Mouse (Mus musculus): Measurements from ENCODE around the gene Pelo. TPM values are rescaled to one million over a fixed set of nuclear protein-coding genes. Genes with fewer than 3 reads are reported as not detected.

Pelo gene
- 0.35 TPM for polyA plus RNA-seq (2014; fragmentation: Illumina TruSeq; extraction: RNeasy Lipid Tissue Mini Kit (QIAGEN cat#74804); ENCODE audit: low read depth, low replicate concordance)

DNA sequence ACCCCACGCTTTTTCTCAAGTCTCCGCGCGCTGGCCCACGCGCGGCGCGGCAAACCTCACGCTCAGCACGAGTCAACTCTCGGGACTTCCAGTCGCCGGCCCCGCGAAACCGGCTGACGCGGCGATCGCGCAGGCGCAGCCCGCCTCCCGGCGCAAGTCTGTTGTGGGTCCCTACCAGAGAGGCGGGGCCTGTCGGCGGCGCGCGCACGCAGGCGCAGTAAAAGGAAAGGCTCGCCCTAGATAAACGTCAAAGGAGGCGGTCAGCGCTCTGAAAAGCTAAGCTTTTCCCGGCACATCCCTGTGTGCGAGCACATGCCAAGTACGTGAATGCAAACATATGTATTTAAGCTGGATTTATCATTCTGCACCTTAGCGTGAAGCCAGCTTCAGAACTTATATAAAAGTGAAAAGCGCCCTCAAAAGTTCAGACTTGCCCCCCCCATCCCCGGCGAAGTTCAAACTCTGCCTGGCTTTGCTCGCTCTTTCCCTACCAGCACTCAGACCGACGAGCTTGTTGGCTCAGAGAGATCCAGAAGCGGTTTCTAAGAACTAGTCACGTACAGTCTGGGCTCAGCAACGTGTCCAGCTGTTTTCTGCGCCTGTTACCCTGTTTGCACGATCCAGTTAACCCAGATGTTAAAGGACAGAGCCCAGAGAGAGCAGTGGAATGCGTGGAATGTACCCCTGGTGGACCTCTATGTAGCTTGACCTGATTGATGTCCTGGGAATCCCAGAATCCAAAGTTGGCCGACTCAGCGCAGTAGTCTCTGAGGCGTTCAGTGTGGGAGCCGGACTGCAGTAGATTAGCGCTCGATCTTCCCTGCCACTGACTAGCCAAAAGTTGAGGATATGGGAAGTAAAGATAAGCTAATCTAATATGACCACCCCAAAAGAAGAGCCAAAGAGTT is at the start of gene Pelo:
TSS of gene Pelo (minus strand) at position 118 of the 908 bp plus-strand sequence.

GRCm38 (mm10) chr13:115101355-115102191 is 11.6 kb upstream of the Pelo start, which contains the start of the genes Gm49395 and Itga1:
Gene Gm49395, minus strand, starts transcription at chr13:115101921.
Gene Itga1, minus strand, starts transcription at chr13:115101964.

Other genes starting within 250 kb of the Pelo start
- 1.9 TPM for gene Itga2, start 158.1 kb downstream of the Pelo start, polyA plus RNA-seq (2014; fragmentation: Illumina TruSeq; extraction: RNeasy Lipid Tissue Mini Kit (QIAGEN cat#74804); ENCODE audit: low read depth, low replicate concordance)
- 2.3 TPM for gene Gm49395, start 11.7 kb upstream of the Pelo start, polyA plus RNA-seq (2014; fragmentation: Illumina TruSeq; extraction: RNeasy Lipid Tissue Mini Kit (QIAGEN cat#74804); ENCODE audit: low read depth, low replicate concordance)
- gene Itga1, start 11.8 kb upstream of the Pelo start, polyA plus RNA-seq (2014; fragmentation: Illumina TruSeq; extraction: RNeasy Lipid Tissue Mini Kit (QIAGEN cat#74804); ENCODE audit: low read depth, low replicate concordance), result 25.5 TPM

Data from testis, adult 10 weeks (tissue).